Mouse (Mus musculus) embryonic facial prominence, embryonic 13.5 days (tissue): Measurements from ENCODE around the gene Il1rl1. TPM values are rescaled to one million over a fixed set of nuclear protein-coding genes. Genes with fewer than 3 reads are reported as not detected.

Experiments used
- ATAC-seq: fragments of 200-750 bp; cut with Nextera tagmentation; 2 replicates; pipeline ENCODE4 v1.8.0; 2017; ENCODE audit warnings: low read depth; ENCODE audit not compliant: insufficient number of reproducible peaks, insufficient read depth, low FRiP score, low TSS enrichment
- H3K27ac ChIP-seq: fragments of 300-500 bp; sonication (generic); 2 replicates; pipeline ENCODE4 v1.5.1; 2015; ENCODE audit warnings: moderate library complexity, mild to moderate bottlenecking, inconsistent platforms
- H3K27me3 ChIP-seq: fragments of 300-500 bp; sonication (generic); 2 replicates; pipeline ENCODE4 v1.6.1; 2015; ENCODE audit warnings: mild to moderate bottlenecking, inconsistent platforms
- H3K36me3 ChIP-seq: fragments of 300-500 bp; sonication (generic); 2 replicates; pipeline ENCODE4 v1.6.1; 2015; ENCODE audit warnings: mild to moderate bottlenecking, inconsistent platforms
- H3K4me1 ChIP-seq: fragments of 300-500 bp; sonication (generic); 2 replicates; pipeline ENCODE4 v1.6.1; 2015; ENCODE audit warnings: inconsistent platforms
- H3K4me2 ChIP-seq: fragments of 300-500 bp; sonication (generic); 2 replicates; pipeline ENCODE4 v1.6.1; 2015; ENCODE audit warnings: moderate library complexity, mild to moderate bottlenecking, inconsistent platforms
- H3K4me3 ChIP-seq: fragments of 300-500 bp; sonication (generic); 2 replicates; pipeline ENCODE4 v1.5.1; 2015; ENCODE audit warnings: mild to moderate bottlenecking, inconsistent platforms
- H3K9ac ChIP-seq: fragments of 300-500 bp; sonication (generic); 2 replicates; pipeline ENCODE4 v1.6.1; 2015; ENCODE audit warnings: mild to moderate bottlenecking, inconsistent platforms
- H3K9me3 ChIP-seq: fragments of 300-500 bp; sonication (generic); 2 replicates; pipeline ENCODE4 v1.6.1; 2016; ENCODE audit warnings: inconsistent platforms
- WGBS: fragments of 180-500 bp; shearing (Covaris S2); methylation state at CpG from one replicate; pipeline ENCODE4 v1.1.7; 2015; ENCODE audit warnings: mixed read lengths; 5-methylcytosine and 5-hydroxymethylcytosine counted together
- polyA plus RNA-seq: library from polyadenylated mRNA; unstranded; fragments of >200 nt; fragmentation: Nextera tagmentation; extraction: Ambion mirVana; gene quantifications from 2 replicates; pipeline ENCODE4 v1.2.1, GENCODE M21; 2015

Gene Il1rl1
- polyA plus RNA-seq, 1 experiment from 2014 or later: 0.73 TPM

DNA sequence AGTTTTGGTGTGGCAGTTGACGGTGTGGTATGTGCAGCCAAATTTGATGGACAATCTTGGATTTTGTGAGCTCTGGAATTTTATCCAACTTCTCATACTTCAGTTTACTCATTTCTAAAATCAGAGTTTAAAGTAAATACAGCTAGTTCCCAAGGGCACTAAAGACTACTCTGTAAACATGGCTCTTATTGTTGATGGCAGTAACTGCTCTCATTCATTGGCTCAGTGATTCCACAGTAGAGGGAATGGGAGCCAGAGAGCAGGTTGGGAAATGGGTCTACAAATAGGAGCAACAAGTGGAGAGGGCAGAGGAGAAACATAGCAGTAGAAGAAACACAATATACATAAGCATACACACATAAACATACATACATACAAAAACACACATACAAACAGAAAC lies 70.3 kb downstream of the Il1rl1 start:
- ATAC-seq: no peak
- H3K4me3 ChIP-seq: no peak overlapping the region
- no peaks in the 10 kb centered on the region for H3K27me3 ChIP-seq

DNA sequence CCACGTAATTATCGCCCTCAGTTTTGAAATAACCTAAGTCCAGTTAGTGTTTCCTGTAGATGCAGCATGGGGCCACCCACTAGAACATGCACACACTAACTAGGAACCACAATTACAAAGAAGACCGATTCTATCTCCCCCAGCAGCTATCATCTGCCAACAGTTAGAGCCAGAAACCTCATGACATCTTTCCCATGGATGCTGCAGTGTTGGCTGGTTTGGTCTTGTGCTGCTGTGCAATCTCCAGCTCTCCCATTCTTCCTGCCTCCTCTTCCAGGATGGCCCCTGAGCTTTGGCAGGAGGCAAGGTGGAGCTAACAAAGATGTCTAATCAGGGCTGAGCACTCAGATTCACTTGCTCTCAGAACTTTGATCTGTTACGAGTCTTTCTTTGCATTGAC lies 71.8 kb downstream of the Il1rl1 start:
- no peaks in the 10 kb centered on the region for H3K4me1 ChIP-seq
- no peaks in the 10 kb centered on the region for H3K36me3 ChIP-seq
- H3K9ac ChIP-seq: no peak overlapping the region
- no peaks in the 10 kb centered on the region for H3K9me3 ChIP-seq
- H3K27ac ChIP-seq: no peak overlapping the region
- no peaks in the 10 kb centered on the region for H3K27me3 ChIP-seq
- 80% methylated on average over 4 of the region's 4 CpGs for WGBS
- ATAC-seq: no peak
- H3K4me2 ChIP-seq: no peak overlapping the region
- H3K4me3 ChIP-seq: no peak overlapping the region

More for the DNA sequence above, 70.3 kb downstream of the Il1rl1 start:
- Histone ChIP-seq H3K9ac (no peak overlapping the region), H3K36me3 (no peaks in the 10 kb centered on the region), H3K27ac (no peak overlapping the region), H3K4me1 (no peaks in the 10 kb centered on the region), H3K4me2 (no peak overlapping the region), H3K9me3 (no peaks in the 10 kb centered on the region)
- 74% methylated on average over 1 of the region's 1 CpGs for WGBS

DNA sequence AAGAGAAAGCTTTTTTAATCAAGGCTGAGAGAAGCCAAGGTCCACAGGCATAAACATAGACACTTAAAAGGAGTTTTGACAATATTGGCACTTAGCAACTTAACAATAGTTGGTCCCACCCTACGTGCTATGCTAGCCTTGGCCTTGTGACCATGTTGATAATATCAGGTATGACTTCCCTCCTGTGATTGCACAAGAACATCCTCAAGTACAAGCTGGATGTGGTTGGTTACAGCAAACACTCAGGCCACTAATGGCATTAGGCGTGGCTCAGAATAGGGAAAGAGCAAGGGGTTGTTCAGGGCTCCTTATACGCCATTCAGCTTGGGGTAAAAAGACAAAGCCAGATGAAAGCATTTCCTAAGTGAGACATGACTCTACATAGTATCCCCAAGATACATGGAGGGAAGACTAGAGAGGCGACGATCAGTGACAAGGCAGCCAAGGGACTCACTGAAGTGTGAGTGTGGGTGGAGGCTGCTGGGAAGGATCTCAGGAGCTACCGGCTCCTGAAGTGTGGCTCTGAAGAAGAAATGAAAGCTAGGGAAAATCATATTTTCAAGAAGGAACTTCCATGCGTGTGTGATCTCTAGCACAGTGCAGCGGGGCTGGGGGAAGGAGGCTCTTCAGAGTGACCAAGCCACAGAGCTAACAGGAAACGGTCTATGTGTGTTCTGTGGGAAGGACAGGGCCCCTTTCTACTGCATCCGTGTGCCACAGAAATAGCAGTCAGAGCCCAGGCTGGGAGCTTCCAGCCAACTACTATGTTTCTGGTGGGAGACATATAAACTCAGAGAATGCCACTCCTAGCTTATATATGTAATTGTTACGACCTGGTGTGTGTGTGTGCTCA lies 72.4 kb downstream of the Il1rl1 start:
- H3K27me3 ChIP-seq: no peaks in the 10 kb centered on the region
- H3K27ac ChIP-seq: no peak overlapping the region
- H3K9me3 ChIP-seq: no peaks in the 10 kb centered on the region
- H3K4me1 ChIP-seq: no peaks in the 10 kb centered on the region
- no peak for ATAC-seq
- no peak overlapping the region for H3K9ac ChIP-seq
- no peak overlapping the region for H3K4me3 ChIP-seq
- no peaks in the 10 kb centered on the region for H3K36me3 ChIP-seq
- H3K4me2 ChIP-seq: no peak overlapping the region
- WGBS: 85% methylated on average over 11 of the region's 11 CpGs

- no peak overlapping the region for H3K9ac ChIP-seq
- no peaks in the 10 kb centered on the region for H3K9me3 ChIP-seq
- H3K4me2 ChIP-seq: no peak overlapping the region
- no peaks in the 10 kb centered on the region for H3K4me1 ChIP-seq
- no peak for ATAC-seq
- no peak overlapping the region for H3K4me3 ChIP-seq
- H3K27me3 ChIP-seq: no peaks in the 10 kb centered on the region
- 78% methylated on average over 5 of the region's 5 CpGs for WGBS
- no peaks in the 10 kb centered on the region for H3K36me3 ChIP-seq
- no peak overlapping the region for H3K27ac ChIP-seq
Measured at GRCm38 (mm10) chr1:40504548-40504947, 75.2 kb downstream of the Il1rl1 start.

Other genes with a start within 250 kb of the Il1rl1 start
- gene Il1r1, start 204.5 kb upstream of the Il1rl1 start, polyA plus RNA-seq: 6.7 and 7.2 TPM in 2 replicates
- 11.4 and 12.1 TPM in 2 replicates for gene Il1rl2, start 105.0 kb upstream of the Il1rl1 start, polyA plus RNA-seq
- gene Il18r1, start 36.0 kb downstream of the Il1rl1 start, polyA plus RNA-seq: 0.14 TPM in 1 of 2 replicates, not detected in the other
- gene Il18rap, start 85.8 kb downstream of the Il1rl1 start, polyA plus RNA-seq: 0.21 and 0.48 TPM in 2 replicates
- not detected in 2 replicates for gene Slc9a4, start 150.5 kb downstream of the Il1rl1 start, polyA plus RNA-seq